Mouse (Mus musculus) liver, adult 2 months (tissue): ENCODE measurements at regions not wholly inside any gene's neighbourhood (a gene's known extent, or its start where the extent isn't known, plus 50 kb on each side); places are given as distances from the start of the nearest gene placed in this dataset.

Experiments
- DNase-seq: peaks from one replicate; pipeline ENCODE4 v3.0.0-alpha.2; 2011; ENCODE audit warnings: low read depth, low spot score; ENCODE audit errors: extremely low read depth
- H3K27ac ChIP-seq: fragments of 200-500 bp; replicated peaks from 2 replicates; pipeline ENCODE4 v1.5.1; 2012; ENCODE audit warnings: low read depth, mild to moderate bottlenecking, control low read depth, inconsistent platforms, low read length; ENCODE audit not compliant: insufficient read depth
- H3K27me3 ChIP-seq: fragments of 200-500 bp; 2 replicates; pipeline ENCODE4 v1.6.1; 2012; ENCODE audit warnings: mild to moderate bottlenecking, moderate library complexity, low read length, inconsistent platforms; ENCODE audit not compliant: control insufficient read depth, insufficient read depth
- H3K36me3 ChIP-seq: fragments of 200-500 bp; 2 replicates; pipeline ENCODE4 v1.6.1; 2012; ENCODE audit warnings: low read length, inconsistent platforms; ENCODE audit not compliant: control insufficient read depth, insufficient read depth
- H3K4me1 ChIP-seq: fragments of 200-500 bp; 2 replicates; pipeline ENCODE4 v1.6.1; 2011; ENCODE audit warnings: low read length; ENCODE audit not compliant: control insufficient read depth, insufficient read depth
- H3K4me3 ChIP-seq: fragments of 200-500 bp; 2 replicates; pipeline ENCODE4 v1.5.1; 2011; ENCODE audit warnings: low read depth, mild to moderate bottlenecking, control low read depth, low read length, moderate library complexity; ENCODE audit not compliant: insufficient read depth
- H3K79me2 ChIP-seq: fragments of 200-500 bp; 2 replicates; pipeline ENCODE4 v1.6.1; 2012; ENCODE audit warnings: inconsistent platforms, mild to moderate bottlenecking, low read length, moderate library complexity; ENCODE audit not compliant: control insufficient read depth, insufficient read depth
- H3K9ac ChIP-seq: fragments of 200-500 bp; 2 replicates; pipeline ENCODE4 v1.6.1; 2012; ENCODE audit warnings: low read depth, mild to moderate bottlenecking, control low read depth, inconsistent platforms, low read length
- CTCF ChIP-seq: fragments of 200-500 bp; IDR thresholded peaks from 2 replicates; pipeline ENCODE4 v1.5.1; 2011; ENCODE audit warnings: low read depth, low read length, control low read depth
- POLR2A ChIP-seq: fragments of 200-500 bp; IDR thresholded peaks from 2 replicates; pipeline ENCODE4 v1.6.1; 2011; ENCODE audit warnings: low read length, control low read depth; ENCODE audit not compliant: insufficient read depth; ENCODE audit errors: extremely low read depth
- WGBS: fragments of 180-500 bp; shearing (Covaris S2); methylation state at CpG from one replicate; pipeline ENCODE4 v1.1.7; 2018; 5-methylcytosine and 5-hydroxymethylcytosine counted together

DNA sequence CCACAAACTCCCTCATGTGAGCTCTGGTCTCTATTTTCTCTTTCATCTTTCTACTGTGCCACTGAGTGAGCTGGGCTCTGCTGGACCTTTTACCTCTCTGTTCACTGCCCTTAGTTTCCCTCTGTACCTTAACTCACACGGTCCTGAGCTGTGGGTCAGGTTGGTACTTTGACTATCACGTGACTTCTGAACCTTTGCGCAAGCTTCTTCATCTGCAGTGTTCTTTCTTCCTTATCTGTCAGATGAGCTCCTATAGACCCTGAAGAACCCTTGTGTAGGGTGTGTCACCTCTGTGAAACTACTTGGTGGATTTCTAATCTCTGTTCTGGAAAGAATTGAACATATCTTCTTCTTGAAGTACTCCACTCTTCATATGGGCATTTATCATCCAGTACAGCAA is 279.3 kb downstream of the Rps24 start:
- Histone ChIP-seq H3K79me2 (no peaks in the 10 kb centered on the region), H3K27ac (no peak overlapping the region), H3K4me3 (no peak overlapping the region), H3K36me3 (no peaks in the 10 kb centered on the region), H3K9ac (no peak overlapping the region), H3K4me1 (no peaks in the 10 kb centered on the region), H3K27me3 (no peaks in the 10 kb centered on the region; the same call in 1 of the 2 replicates)
- WGBS = 55% methylated on average over 3 of the region's 3 CpGs
- no peak for DNase-seq
- TF ChIP-seq CTCF (no peak), POLR2A (no peak)

DNA sequence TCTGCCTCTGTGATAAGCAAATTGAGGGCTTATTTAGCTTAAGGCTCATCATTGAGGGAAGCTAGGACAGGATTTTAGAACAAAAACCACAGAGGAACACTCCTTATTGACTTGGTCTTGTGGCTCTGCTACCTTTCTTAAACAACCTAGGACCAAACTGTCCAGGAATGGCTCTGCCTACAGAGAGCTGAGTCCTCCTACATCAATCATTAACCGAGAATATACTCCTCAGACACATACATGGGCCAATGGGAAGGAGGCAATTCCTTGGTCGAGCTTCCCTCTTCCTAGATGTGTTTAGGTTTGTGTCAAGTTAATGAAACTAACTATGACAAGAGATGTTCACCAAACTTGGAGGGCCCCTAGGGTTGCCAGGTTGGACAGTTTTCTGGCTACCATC is 279.8 kb downstream of the Rps24 start:
- 46% methylated on average over 2 of the region's 2 CpGs for WGBS
- Histone ChIP-seq H3K79me2 (no peaks in the 10 kb centered on the region), H3K27me3 (no peaks in the 10 kb centered on the region; the same call in 1 of the 2 replicates), H3K27ac (no peak overlapping the region), H3K9ac (no peak overlapping the region), H3K4me1 (no peaks in the 10 kb centered on the region), H3K36me3 (no peaks in the 10 kb centered on the region), H3K4me3 (no peak overlapping the region)
- no peak for DNase-seq
- TF ChIP-seq POLR2A (no peak), CTCF (no peak)

DNA sequence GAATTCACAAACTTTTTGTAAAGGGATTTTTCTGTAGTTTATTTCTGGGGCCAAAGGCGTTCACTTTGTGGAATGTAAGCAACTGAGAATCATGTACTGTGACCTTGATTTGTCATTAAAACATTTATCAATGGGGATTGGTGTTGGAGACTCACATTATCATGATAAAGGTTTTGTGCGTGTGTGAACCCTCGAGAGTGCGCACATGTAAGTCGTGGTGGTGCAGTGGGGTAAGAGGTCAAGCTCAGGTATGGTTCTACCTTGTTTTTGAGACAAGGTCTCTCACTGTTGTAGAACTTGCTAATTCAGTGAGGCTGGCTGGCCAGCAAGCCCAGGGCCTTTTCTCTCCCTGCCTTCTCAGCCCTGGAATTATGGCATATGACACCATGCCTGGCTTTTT is 280.4 kb downstream of the Rps24 start:
- no peak for DNase-seq
- Histone ChIP-seq H3K9ac (no peak overlapping the region), H3K27ac (no peak overlapping the region), H3K36me3 (no peaks in the 10 kb centered on the region), H3K79me2 (no peaks in the 10 kb centered on the region), H3K27me3 (no peaks in the 10 kb centered on the region; the same call in 1 of the 2 replicates), H3K4me1 (no peaks in the 10 kb centered on the region), H3K4me3 (no peak overlapping the region)
- WGBS = 83% methylated on average over 5 of the region's 5 CpGs
- TF ChIP-seq CTCF (no peak), POLR2A (no peak)

DNA sequence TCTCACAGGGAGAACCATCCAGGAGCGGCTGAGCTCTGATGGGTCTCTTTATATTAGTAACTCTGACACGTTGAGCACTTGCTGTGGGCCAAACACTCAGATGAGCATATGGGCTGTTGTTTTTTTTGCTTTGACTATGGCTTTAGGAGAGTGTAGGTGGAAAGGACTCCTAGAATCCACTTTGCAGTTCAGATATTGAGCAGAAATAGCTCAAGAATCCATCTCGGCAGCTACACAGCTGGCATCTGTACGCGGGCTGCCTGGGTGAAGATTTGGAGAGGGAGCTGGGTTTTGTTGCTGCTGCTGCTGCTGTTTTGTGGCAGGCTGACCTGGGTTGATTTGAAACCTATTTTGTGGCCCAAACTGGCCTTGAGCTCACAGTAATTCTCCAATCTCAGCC is 281.0 kb downstream of the Rps24 start:
- Histone ChIP-seq H3K9ac (no peak overlapping the region), H3K4me1 (no peaks in the 10 kb centered on the region), H3K36me3 (no peaks in the 10 kb centered on the region), H3K4me3 (no peak overlapping the region), H3K79me2 (no peaks in the 10 kb centered on the region), H3K27ac (no peak overlapping the region), H3K27me3 (no peaks in the 10 kb centered on the region; the same call in 1 of the 2 replicates)
- TF ChIP-seq CTCF = no peak
- no peak for TF ChIP-seq POLR2A
- no peak for DNase-seq
- 89% methylated on average over 5 of the region's 5 CpGs for WGBS

DNA sequence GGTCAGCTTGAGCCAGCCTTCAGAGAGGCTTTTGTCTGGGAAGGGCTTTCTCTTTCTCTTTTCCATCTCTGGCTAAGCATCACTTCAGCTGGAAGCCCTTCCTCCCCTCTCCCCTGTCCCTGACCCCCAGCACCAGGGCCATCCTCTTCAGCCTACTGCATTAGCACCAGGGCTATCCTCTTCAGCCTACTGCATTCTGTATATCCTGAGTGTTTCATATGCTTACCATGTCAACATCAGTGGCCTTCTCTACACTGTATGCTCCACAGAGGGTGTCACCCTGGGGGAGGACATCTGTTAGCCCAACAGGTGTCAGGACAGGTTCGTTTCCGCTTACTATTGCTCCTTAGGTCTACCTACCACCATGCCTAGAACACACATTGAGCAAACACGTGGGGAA is 282.5 kb downstream of the Rps24 start:
- Histone ChIP-seq H3K4me1 (no peaks in the 10 kb centered on the region), H3K79me2 (no peaks in the 10 kb centered on the region), H3K4me3 (no peak overlapping the region), H3K36me3 (no peaks in the 10 kb centered on the region), H3K27ac (no peak overlapping the region), H3K9ac (no peak overlapping the region), H3K27me3 (no peaks in the 10 kb centered on the region)
- no peak for TF ChIP-seq CTCF
- TF ChIP-seq POLR2A = no peak
- WGBS = 57% methylated on average over 3 of the region's 3 CpGs
- no peak for DNase-seq

DNA sequence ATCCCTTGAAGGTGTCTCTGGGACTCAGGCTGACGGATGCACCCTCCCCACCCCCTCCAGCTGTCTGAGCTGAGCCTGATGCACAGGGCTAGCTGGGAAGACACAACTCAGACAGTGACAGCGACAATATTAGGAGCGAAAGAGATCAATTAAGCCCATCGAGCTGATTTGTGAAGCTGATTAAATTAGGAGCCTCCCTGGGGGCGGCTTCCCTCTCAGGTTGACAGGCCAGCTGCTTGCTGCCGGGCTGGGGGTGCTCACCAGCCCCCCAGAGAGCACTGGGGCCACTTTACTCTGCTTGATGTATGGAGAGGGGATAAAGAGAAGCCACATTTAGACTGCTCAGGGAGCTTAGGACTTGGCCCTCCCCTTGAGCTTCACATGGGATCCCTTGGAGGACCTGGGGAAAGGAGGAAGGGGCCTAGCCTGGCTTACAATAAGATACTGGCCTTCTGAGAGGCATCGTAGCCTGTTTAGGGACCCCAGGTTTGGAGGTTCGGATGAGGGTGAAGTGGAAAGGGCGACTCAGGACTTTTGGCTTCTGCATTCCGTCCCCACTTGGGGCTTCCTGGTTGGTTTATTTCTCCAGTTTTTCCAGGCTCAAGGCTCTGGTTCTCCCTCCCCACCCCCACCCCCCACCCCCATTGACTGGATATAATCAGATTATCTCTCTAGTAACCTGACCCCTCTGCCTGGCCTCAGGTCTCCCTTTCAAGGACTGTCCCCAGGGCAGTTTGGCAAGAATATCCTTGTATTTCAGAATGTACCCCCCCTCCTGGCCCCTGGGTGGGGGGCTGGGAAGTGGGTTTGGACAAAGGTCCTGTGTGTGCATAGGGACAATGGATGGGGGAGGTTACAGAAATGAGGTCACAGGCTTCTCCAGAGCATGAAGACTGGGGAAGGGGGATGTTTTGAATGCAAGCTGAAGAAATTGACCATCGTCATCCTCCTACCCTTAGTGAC is 283.4 kb downstream of the Rps24 start:
- WGBS = 44% methylated on average over 11 of the region's 11 CpGs

More for the DNA sequence above, 283.4 kb downstream of the Rps24 start:
- DNase-seq = no peak
- TF ChIP-seq CTCF (no peak), POLR2A (no peak)
- H3K9ac ChIP-seq = no peak overlapping the region
- H3K4me1 ChIP-seq = no peaks in the 10 kb centered on the region
- no peaks in the 10 kb centered on the region for H3K79me2 ChIP-seq
- no peaks in the 10 kb centered on the region for H3K36me3 ChIP-seq
- H3K4me3 ChIP-seq = no peak overlapping the region
- H3K27ac ChIP-seq = no peak overlapping the region
- no peaks in the 10 kb centered on the region for H3K27me3 ChIP-seq
